Mouse (Mus musculus) neural tube, embryonic 15.5 days (tissue): ENCODE measurements around the gene Arhgap15. TPM values are rescaled to one million over a fixed set of nuclear protein-coding genes. Genes with fewer than 3 reads are reported as not detected.

Experiments used
- ATAC-seq: fragments of 200-750 bp; cut with Nextera tagmentation; 2 replicates; pipeline ENCODE4 v1.8.0; 2017; ENCODE audit warnings: mild to moderate bottlenecking, moderate TSS enrichment, moderate library complexity; ENCODE audit not compliant: low FRiP score
- H3K27ac ChIP-seq: fragments of 300-500 bp; sonication (generic); replicated peaks from 2 replicates; pipeline ENCODE4 v1.5.1; 2015; ENCODE audit warnings: mild to moderate bottlenecking, inconsistent platforms
- H3K27me3 ChIP-seq: fragments of 300-500 bp; sonication (generic); replicated peaks from 2 replicates; pipeline ENCODE4 v1.6.1; 2015; ENCODE audit warnings: inconsistent platforms
- H3K36me3 ChIP-seq: fragments of 300-500 bp; sonication (generic); 2 replicates; pipeline ENCODE4 v1.6.1; 2015; ENCODE audit warnings: inconsistent platforms
- H3K4me1 ChIP-seq: fragments of 300-500 bp; sonication (generic); 2 replicates; pipeline ENCODE4 v1.6.1; 2015; ENCODE audit warnings: inconsistent platforms
- H3K4me2 ChIP-seq: fragments of 300-500 bp; sonication (generic); 2 replicates; pipeline ENCODE4 v1.6.1; 2015; ENCODE audit warnings: inconsistent platforms, mild to moderate bottlenecking, moderate library complexity
- H3K4me3 ChIP-seq: fragments of 300-500 bp; sonication (generic); replicated peaks from 2 replicates; pipeline ENCODE4 v1.5.1; 2015; ENCODE audit warnings: mild to moderate bottlenecking, inconsistent platforms
- H3K9ac ChIP-seq: fragments of 300-500 bp; sonication (generic); replicated peaks from 2 replicates; pipeline ENCODE4 v1.6.1; 2015; ENCODE audit warnings: mild to moderate bottlenecking, inconsistent platforms
- H3K9me3 ChIP-seq: fragments of 300-500 bp; sonication (generic); replicated peaks from 2 replicates; pipeline ENCODE4 v1.6.1; 2016; ENCODE audit warnings: inconsistent platforms
- WGBS: fragments of 180-500 bp; shearing (Covaris S2); methylation state at CpG from one replicate; pipeline ENCODE4 v1.1.7; 2015; ENCODE audit warnings: mixed read lengths; 5-methylcytosine and 5-hydroxymethylcytosine counted together
- polyA plus RNA-seq: library from polyadenylated mRNA; unstranded; fragments of >200 nt; fragmentation: Nextera tagmentation; extraction: Ambion mirVana; gene quantifications from 2 replicates; pipeline ENCODE4 v1.2.1, GENCODE M21; 2015

Arhgap15 gene
- polyA plus RNA-seq, 1 experiment from 2014 or later: 3.0 TPM

- Histone ChIP-seq H3K4me2 (no peak overlapping the region), H3K27ac (no peak overlapping the region), H3K4me3 (no peak overlapping the region), H3K36me3 (no peaks in the 10 kb centered on the region), H3K9me3 (no peaks in the 10 kb centered on the region; the same call in none of the 2 replicates), H3K27me3 (no peaks in the 10 kb centered on the region), H3K9ac (no peak overlapping the region), H3K4me1 (no peaks in the 10 kb centered on the region)
- no peak for ATAC-seq
- WGBS: 79% methylated on average over 1 of the region's 1 CpGs
Measured at GRCm38 (mm10) chr2:44438070-44438469, 689.4 kb downstream of the Arhgap15 start.

- H3K4me3 ChIP-seq: no peak overlapping the region
- 84% methylated on average over 2 of the region's 2 CpGs for WGBS
- no peaks in the 10 kb centered on the region; the same call in none of the 2 replicates for H3K9me3 ChIP-seq
- no peaks in the 10 kb centered on the region for H3K27me3 ChIP-seq
- no peaks in the 10 kb centered on the region for H3K4me1 ChIP-seq
- no peak overlapping the region for H3K27ac ChIP-seq
- H3K4me2 ChIP-seq: no peak overlapping the region
- no peak for ATAC-seq
- no peak overlapping the region for H3K9ac ChIP-seq
- H3K36me3 ChIP-seq: no peaks in the 10 kb centered on the region
Measured at GRCm38 (mm10) chr2:44444938-44445337, 696.3 kb downstream of the Arhgap15 start.

Other genes with a start within 250 kb of the Arhgap15 start
- 0.31 and 0.77 TPM in 2 replicates for gene Kynu, start 193.5 kb upstream of the Arhgap15 start, polyA plus RNA-seq